Mouse (Mus musculus): ENCODE measurements around the gene Tlr4.

Gene Tlr4

DNA sequence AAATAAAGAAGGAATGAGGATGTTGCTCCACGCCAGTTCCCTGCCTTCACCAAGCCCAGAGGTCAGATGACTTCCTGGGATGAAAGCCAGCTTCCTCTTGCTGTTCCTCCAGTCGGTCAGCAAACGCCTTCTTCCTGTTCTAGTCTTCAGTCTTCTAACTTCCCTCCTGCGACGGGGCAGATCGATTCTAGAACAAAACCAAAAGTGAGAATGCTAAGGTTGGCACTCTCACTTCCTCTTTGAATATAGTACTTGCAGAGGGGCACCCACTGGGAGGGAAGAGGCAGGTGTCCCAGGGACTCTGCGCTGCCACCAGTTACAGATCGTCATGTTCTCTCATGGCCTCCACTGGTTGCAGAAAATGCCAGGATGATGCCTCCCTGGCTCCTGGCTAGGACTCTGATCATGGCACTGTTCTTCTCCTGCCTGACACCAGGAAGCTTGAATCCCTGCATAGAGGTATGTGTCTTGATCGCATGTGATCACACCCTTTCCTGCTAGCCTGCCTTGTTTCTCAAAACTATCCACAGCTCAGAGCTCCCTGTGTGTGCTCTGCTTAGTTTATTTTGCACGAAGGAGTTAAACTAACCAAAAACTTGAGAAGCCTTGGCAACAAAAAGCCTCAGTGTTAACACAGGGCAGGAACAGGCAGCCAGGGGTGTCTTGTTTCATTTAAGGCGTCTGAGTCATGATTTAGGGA is at the start of gene Tlr4:
Gene Tlr4 (plus strand): TSS at position 122 of the 700 bp plus-strand sequence.
- peak; percentile 48 to 81 for DNase-seq (ENCODE audit: low spot score in 2 of 2)

DNA sequence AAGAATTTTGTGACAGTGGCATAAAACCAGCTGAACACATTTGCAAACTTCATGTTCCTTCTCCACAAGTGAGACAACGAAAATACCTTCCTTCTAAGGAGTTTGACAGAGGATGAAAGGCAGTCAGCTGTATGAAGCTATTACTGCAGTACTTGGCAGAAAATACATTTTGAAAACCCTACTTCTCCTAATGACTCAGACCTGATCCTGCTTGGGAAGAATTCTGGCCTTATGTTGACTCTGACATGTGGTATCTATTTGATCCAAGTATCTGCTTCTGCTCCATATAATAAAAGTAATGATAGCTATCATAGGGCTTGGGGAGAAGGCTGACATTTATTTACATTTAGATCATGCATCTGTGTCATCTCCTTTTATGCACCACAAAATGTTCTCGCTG is 33.1 kb upstream of the Tlr4 start:
- DNase-seq (ENCODE audit: low spot score in 2 of 2): no peak

DNA sequence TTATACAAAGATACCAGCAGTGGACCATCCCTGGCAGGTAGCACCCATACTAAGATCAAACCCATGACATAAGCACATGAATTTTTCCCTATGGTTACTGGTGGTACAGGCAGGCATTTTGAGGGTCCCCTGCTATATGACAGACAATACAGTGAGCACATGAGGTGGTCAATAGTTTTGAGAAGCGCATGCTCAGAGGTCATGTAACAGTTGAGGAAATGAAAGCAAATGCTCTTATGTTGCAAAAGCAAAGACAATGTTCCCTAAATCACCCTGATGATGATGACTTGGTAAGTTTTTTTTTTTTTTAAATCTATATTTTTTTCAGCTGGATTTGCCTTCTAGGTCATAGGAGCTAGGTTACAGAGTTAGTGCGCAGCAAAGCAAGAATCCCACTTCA is 30.7 kb upstream of the Tlr4 start:
- no peak for DNase-seq (ENCODE audit: low spot score in 2 of 2)

DNA sequence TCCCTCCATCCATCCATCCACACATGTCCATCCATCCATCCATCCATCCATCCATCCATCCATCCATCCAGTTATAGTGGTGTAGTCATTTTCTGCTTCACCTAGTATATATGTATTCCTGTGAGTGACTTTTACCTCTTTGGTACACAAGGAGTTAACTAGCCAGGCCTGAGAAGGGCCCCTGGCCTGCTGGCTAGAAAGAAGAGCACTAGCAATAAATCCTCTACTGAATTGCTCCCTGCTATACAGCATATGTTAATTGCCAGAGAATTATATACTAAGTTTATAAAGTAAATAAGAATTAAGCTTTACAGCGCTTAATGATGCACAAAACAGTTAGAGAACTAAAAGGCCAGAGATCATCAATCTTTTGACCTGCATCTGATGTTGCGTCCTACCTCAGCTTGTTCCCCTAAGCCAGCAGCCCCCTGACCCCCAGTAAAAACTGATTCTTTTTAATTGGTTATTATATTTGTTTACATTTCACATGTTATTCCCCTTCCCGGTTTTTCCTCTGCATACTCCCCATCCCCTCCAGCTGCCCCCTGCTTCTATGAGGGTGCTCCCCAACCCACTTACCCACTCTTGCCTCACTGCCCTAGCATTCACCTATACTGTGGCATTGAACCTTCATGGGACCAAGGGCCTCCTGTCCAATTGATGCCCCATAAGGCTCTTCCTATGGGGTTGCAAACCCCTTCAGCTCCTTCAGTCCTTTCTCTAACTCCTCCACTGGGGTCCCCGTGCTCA is 22.7 kb upstream of the Tlr4 start:
- DNase-seq (ENCODE audit: low spot score in 2 of 2): no peak

DNA sequence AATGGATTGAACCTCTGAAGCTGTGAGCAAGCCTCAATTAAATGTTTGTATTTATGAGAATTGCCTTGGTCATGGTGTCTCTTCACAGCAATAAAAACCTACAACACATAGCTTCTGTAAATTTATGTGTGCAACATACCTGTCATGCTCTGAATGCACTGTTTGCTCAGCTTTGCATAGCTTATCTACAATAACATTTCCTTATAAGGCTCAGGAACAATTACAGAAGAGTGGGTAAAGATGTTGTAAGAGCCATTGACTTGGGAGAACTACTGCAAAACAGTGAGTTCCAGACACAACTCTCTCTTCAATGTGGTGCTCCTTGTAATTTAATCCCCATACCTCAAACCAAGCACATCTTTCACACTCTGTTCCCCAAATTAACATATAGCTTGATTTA is 21.6 kb upstream of the Tlr4 start:
- no peak for DNase-seq (ENCODE audit: low spot score in 2 of 2)

DNA sequence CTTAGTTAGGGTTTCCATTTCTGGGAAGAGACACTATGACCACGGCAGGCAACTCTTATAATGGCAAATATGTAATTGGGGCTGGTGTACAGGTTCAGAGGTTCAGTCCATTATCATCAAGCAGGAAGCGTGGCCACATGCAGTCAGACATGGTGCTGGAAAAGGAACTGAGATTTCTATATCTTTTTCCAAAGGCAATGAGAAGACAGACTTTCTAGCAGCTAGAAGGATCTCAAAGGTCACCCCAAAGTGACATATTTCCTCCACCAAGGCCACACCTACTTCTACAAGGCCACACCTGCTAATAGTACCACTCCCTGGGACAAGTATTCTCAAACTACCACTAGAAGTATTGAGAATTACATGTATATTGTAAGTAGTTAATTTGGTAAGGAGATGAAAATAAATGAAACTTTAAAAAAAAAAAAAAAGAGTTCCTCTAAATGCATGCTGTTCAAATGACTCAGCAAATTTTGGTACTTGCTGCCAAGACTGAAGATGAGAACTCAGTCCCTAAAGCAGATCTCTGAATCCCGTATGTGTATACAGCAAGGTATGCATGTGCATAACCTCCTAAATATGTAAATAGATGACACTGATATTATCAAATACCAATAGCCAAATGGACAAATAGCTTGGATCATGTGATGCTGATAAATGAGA is 10.9 kb upstream of the Tlr4 start:
- no peak for DNase-seq (ENCODE audit: low spot score in 2 of 2)

DNA sequence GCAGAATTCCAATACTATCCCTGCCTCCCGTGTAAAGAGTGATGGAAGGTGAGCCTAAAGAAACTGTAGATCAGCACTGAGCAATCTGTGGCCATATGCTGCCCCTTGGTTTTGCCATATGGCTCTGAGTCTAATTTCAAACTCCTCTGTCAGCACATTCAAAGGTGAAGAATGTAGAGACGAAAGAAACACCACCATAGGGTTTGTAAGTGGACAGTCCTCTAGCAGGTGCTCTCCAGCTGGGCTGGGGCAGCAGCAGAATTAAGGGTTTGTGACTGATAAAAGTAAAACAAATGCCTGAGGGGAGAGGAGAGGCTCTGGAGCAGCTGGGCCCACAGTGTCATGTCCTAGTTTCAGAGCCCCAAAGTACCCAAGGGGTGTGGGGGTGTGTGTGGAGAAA is 6.2 kb upstream of the Tlr4 start:
- DNase-seq (ENCODE audit: low spot score in 2 of 2): no peak

DNA sequence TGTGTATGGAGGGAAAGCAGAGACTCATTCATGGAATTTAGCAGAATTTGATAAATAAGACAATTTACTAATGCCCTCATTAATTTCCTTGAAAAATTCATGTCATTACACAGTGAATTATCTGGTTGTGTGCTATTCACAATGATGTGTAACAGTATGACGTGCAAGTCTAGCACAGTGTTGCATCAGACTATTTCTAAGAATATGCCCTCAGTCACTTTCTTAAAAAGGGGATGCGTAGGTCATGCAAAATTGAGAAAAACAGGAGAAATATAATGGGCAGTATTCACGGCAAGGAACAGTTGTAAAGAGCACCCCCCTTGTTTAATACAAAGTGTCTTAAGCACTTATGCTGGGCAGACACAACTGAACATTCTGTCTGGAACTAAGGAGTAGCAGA is 5.6 kb upstream of the Tlr4 start:
- DNase-seq (ENCODE audit: low spot score in 2 of 2): no peak

DNA sequence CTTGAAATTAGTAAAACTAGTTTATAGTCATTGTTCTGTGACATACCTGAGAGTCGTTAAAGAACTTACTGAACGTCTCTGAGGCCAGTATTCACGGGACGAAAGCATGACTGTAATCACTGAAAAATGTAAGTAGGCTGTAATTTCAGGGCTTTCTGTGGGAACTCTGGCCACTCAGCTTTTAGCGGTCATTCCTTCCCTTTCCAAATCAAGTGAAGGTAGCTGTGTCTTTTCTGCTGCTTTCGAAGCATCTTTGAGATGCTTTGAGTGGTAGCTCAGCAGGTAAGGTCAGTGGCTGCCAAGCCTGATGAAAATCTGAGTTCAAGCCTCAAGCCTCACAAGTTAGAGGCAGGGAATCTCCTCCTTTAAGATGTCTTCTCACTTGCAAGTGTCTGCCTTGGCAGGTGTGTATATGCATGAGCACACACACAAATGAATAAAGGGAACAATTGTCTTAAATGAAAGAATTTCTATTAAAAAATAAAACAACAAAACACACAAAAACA is 832 bp downstream of the Tlr4 start:
- DNase-seq (ENCODE audit: low spot score in 2 of 2): peak in 1 of 2 experiments; percentile 19

DNA sequence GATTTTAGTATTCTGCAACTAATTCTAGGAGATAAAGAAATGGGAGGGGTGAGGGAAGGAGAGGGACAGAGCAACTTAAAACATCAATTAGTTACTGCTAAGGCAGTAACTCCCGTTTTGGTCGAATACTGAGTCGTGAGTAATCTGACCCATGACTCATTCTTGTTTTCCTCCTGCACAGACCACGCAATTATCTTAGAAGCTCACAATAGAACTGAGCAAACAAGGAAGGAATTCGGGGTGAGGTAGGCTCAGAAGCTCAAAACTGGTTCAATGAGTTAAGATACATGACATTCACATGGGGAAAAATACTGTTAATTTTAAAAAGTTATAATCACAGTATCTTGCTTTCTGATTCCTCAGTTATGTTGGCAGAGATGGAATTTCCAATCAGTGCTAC is 1.3 kb downstream of the Tlr4 start:
- peak in 1 of 2 experiments; percentile 48 for DNase-seq (ENCODE audit: low spot score in 2 of 2)

DNA sequence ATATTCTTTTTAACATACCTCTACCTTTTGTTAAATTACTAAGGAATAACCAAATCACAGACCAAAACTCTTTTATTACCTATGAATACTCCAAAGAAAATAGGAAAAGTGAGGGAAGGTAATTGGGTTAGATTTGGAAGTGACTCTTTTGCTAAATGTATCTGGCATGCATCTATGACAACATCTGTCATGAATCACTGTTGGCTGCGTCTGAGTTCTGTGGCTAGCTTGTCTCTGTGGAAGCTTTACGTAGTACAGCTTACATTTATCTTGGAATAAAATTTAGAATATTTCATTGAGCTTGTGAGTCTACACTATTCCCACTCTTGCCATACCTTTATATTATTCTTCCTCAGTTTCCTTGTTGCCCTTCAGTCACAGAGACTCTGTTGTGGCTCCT is 10.7 kb downstream of the Tlr4 start:
- no peak for DNase-seq (ENCODE audit: low spot score in 2 of 2)

DNA sequence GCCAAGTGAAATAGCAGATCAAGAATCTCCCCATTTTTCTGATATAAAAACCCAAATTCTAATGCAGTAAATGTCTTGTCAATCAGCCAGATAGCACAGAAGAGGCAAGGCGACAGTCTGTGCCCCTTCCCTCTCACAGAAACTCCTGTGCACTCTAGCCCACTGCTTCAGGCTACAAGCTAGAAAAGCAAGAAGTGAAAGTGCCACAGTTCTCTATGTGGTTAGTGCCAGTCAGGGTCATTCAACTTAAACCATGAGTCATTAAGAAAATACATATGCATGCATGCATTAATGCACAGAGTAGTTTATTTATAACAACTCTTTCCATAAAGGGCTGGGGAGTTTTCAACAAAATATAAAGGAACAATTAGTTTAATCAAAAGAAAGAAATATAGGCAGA is 15.9 kb downstream of the Tlr4 start:
- no peak for DNase-seq (ENCODE audit: low spot score in 2 of 2)

DNA sequence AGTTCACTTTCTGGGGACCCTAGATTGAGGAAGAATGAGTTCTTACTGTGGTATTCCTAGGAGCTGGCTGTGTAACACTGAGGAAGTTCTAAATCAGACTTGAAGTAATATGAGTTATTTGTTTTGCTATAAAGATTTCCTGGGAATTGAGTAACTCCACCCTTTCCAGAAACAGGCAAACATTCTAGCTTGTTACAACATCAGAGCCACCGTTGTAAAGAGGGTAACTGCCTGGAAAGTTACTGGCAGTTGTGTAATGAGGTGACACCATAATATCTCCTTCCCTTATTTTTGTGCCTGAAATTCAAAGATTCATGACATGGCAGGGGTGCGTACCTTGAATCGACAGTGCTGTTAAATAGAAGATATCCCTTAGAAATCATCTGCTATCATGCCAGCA is 24.6 kb downstream of the Tlr4 start:
- DNase-seq (ENCODE audit: low spot score in 2 of 2): no peak

DNA sequence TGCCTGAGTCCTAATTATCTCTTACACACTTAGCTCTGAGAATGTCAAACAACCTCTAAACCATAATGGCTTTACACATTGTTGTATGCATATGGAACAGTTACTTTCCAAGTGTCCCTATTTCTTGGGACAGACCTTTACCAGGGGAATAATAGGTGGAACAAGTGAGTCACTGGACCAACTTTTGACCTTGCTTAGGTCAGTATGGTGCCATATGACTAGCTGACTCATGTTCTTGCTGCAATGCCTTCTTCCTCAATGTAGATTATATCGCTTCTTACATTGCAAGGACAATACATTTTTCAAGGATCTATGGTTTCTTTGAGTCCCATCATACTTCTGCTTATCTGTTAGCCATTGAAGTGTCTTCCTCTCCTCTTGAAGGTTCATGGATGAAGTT is 29.6 kb downstream of the Tlr4 start:
- no peak for DNase-seq (ENCODE audit: low spot score in 2 of 2)

DNA sequence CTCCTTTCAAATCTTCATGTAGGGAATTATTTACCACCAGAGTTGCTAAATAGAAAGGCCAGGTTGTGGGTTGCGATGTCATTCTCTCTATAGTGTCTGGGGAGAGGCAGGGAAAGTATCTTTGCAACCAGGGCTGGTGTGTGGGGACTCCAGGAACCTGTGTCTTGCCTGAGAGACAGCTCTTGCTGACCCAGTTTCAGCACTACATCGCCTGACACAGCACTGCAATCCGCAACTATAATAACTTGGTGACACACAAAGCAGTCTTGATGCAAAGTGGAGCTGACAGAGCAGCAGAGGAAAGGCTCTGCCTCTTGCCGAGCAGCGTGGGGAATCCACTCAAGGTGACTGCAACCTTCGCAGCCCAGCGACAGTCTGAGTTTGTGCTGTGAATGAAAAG is 42.5 kb downstream of the Tlr4 start:
- no peak for DNase-seq (ENCODE audit: low spot score in 2 of 2)

DNA sequence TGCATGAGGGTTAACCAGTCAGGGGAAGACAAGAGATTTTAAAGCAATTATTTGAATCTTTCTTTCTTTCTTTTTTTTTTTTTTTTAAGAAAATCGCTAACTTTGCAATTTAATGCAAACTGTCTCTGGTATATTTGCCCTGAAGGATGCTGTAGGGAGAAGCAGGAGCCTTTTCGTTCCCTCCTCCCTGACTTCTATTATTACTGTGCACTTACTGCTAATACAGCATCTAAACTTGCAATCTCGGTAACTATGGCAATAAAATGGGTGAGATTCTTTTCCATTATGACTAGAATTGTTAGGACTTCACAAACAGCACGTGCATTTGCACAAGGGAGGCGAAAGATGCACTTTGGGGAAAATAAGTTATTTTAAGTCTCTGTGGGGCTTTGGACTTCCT is 44.6 kb downstream of the Tlr4 start:
- DNase-seq (ENCODE audit: low spot score in 2 of 2): no peak

DNA sequence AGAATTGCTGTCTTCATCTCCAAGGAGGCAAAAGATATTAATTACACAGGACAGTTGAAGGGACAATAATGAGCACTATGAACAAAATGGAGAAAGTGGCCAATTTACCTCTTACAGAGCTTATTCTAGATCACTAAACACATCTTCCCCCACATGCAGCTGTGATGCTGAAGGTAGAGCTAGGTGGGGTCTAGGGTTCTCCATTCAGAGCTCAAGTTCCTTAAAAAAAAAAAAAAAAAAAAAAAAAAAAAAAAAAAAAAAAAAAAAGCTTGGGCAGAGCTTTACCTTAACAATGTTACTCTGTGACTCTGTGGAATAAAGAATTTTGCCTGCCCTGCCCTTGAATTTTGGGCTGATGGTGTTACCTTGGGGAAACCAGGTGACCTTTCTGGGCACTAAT is 46.0 kb downstream of the Tlr4 start:
- DNase-seq (ENCODE audit: low spot score in 2 of 2): no peak

DNA sequence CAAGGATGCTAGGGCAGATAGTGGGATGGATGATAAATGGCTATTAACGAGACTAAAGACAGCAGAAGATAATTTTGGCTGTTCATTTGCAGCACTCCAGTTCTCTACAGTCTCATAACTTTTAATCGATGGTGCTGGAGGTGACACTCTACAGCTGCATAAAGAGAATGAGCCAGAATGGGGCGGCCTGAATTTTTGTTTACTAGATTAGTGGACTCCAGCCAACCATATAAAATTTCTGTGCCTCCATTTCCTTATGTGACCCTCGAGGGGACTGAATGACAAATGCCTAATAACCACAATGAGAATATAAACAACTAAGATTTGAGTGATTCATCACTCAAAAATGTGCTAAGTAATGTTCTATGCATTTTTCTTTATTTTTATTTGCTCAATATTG is 48.4 kb downstream of the Tlr4 start:
- DNase-seq (ENCODE audit: low spot score in 2 of 2): no peak

DNA sequence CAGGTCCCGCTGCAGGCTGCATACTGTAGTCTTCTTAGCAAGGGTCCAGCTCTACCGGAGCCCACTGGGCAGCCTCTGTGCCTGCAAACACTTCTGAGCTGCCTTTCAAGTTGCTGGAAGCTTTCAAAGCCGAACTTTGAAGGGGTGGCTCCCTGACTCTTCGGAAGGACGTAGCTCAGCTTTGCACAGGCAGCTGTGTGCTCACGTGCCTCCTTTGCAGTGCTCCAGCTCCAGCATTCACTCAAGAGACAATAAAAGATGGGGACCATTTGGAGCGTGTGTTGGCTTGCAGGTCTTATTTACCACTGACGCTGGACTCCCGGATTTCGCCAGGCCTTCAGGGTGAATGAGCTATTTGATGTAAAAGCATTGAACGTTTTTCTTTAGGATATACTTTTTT is 50.2 kb downstream of the Tlr4 start:
- no peak for DNase-seq (ENCODE audit: low spot score in 2 of 2)

DNA sequence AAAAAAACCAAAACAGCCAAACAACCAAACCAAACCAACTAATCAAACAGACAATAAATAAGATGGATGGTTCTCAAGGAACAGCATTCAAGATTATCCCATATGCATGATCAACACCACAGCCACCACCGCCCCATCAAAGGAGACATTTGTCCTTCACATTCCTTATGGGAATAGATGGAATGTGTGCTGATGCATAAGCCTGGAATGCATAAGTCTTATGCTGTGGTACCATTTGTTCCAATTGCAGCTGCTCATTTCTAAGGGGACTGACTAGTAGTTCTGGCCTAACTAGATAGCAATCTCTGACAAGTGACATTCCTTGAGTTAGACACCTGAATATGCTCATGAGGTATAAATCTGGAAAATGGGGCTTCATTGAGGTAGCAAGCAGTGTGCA is 54.1 kb downstream of the Tlr4 start:
- DNase-seq (ENCODE audit: low spot score in 2 of 2): no peak

DNA sequence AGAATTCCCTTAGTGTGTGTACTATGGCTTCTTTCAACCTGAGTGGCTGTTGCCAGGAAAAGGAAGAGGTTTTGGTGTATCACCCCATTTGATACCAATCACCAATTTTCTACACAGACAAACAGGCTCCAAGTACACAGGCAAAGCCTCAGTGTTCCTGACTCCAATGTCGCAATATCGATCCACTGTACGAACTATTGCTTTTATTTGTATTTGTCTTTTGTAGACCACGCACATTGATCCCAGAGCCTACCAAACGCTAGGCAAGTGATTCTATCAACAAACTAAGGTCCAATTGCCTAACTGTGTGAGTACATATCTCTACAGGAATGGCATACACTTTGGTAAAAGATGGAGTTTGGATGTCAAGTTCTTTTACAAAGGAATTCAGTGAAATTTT is 55.9 kb downstream of the Tlr4 start:
- no peak for DNase-seq (ENCODE audit: low spot score in 2 of 2)

DNA sequence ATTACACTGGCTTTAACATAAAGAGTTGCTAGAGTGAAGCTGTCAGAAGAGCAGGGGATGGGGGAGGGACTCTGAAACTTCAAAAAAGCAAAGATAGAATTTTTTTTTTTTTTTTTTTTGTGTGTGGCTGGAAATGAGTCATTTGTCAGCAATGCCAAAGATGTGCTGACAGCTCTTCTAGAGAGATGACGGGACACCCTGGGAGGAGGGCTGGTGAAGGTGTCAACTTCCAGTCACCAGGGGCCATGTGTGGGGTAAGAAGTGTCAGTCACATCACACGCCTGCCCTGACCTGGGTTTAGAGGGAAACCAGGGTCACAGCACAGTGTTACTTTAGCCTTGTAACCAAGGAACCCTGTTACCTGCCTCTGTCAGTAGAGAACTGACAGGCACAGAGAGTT is 67.2 kb downstream of the Tlr4 start:
- no peak for DNase-seq (ENCODE audit: low spot score in 2 of 2)

DNA sequence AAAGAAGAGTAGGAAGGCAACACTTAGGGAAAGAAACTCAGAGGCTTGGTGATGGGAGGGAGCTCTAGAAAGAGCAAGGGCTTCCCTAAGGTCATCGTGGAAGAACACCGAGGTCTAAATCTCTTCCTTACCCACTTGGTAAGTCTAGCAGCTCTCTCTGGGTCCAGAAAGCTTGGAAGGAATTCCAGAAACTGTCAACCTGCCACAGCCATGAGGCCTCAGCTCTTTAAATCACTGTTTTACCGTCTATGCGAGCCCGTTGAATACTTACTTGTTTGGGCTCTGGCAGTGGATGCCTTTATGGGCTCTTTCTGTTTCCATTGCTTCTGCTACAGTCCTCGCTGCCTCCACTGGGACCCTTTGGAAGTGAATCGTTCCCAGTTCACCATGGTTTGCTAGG is 67.6 kb downstream of the Tlr4 start:
- no peak for DNase-seq (ENCODE audit: low spot score in 2 of 2)
